Mouse (Mus musculus): ENCODE results near the gene 2900011O08Rik.

GRCm38 (mm10) chr16:14117299-14117698 is 130.9 kb downstream of the 2900011O08Rik start:
- TF ChIP-seq CTCF (IDR thresholded peaks at IDR 0.05; ENCODE audit: low read depth) (no peak), EP300 (IDR thresholded peaks at IDR 0.05; ENCODE audit: low read depth) (no peak)
